Mouse (Mus musculus) spleen, adult 2 months (tissue): ENCODE measurements around the gene Gm9887.

Experiments
- CTCF ChIP-seq: fragments of 200-500 bp; IDR thresholded peaks from 2 replicates; pipeline ENCODE4 v1.5.1; 2011; ENCODE audit warnings: mild to moderate bottlenecking, inconsistent platforms; ENCODE audit not compliant: insufficient read depth, insufficient read length, insufficient replicate concordance; ENCODE audit errors: extremely low read depth
- POLR2A ChIP-seq: fragments of 200-500 bp; IDR thresholded peaks from 2 replicates; pipeline ENCODE4 v1.6.1; 2011; ENCODE audit warnings: low read depth, low read length, inconsistent platforms

DNA sequence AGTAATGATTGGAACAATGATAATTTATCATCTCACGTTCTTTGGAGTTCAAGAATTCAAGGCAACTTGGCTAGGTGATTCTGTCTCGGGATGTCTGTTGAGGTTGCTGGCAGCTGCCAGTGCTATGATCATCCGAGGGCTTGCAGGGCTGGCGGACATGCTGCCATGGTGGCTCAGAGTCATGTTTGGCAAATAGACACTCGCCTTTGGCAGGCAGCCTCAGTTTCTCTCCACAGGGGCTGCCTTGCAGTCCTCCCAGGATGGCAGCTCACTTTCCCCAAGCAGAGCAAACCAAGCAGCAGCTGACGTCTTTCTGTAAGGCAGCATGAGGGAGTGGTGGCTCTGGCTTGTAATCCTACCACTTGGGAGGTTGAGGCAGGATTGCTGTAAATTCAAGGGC lies 22.2 kb upstream of the Gm9887 start:
- TF ChIP-seq CTCF (no peak), POLR2A (no peak)
